Mouse (Mus musculus) midbrain, embryonic 14.5 days (tissue): ENCODE results near the gene Adgrd1. TPM values are rescaled to one million over a fixed set of nuclear protein-coding genes. Genes with fewer than 3 reads are reported as not detected.

Experiments used
- ATAC-seq: fragments of 200-750 bp; cut with Nextera tagmentation; 2 replicates; pipeline ENCODE4 v1.8.0; 2017; ENCODE audit warnings: moderate number of reproducible peaks, moderate library complexity; ENCODE audit not compliant: low FRiP score, low TSS enrichment
- DNase-seq: peaks from one replicate; pipeline ENCODE4 v3.0.0-alpha.2; 2015
- H3K27ac ChIP-seq: fragments of 300-500 bp; sonication (generic); replicated peaks from 2 replicates; pipeline ENCODE4 v1.5.1; 2014; ENCODE audit warnings: mild to moderate bottlenecking, low read depth, low read length, moderate library complexity
- H3K27me3 ChIP-seq: fragments of 300-500 bp; sonication (generic); 2 replicates; pipeline ENCODE4 v1.6.1; 2014; ENCODE audit warnings: low read length, control low read depth, mixed read lengths; ENCODE audit not compliant: control insufficient read depth, insufficient read depth
- H3K36me3 ChIP-seq: fragments of 300-500 bp; sonication (generic); 2 replicates; pipeline ENCODE4 v1.6.1; 2014; ENCODE audit warnings: low read length, control low read depth; ENCODE audit not compliant: control insufficient read depth, insufficient read depth
- H3K4me1 ChIP-seq: fragments of 300-500 bp; sonication (generic); 2 replicates; pipeline ENCODE4 v1.6.1; 2014; ENCODE audit warnings: mild to moderate bottlenecking, antibody characterized with exemption, low read length, control low read depth; ENCODE audit not compliant: control insufficient read depth, insufficient read depth
- H3K4me2 ChIP-seq: fragments of 300-500 bp; sonication (generic); 2 replicates; pipeline ENCODE4 v1.6.1; 2014; ENCODE audit warnings: mild to moderate bottlenecking, low read length, moderate library complexity
- H3K4me3 ChIP-seq: fragments of 300-500 bp; sonication (generic); replicated peaks from 2 replicates; pipeline ENCODE4 v1.5.1; 2014; ENCODE audit warnings: low read depth, low read length
- H3K9ac ChIP-seq: fragments of 300-500 bp; sonication (generic); replicated peaks from 2 replicates; pipeline ENCODE4 v1.6.1; 2014; ENCODE audit warnings: mild to moderate bottlenecking, low read length, moderate library complexity
- H3K9me3 ChIP-seq: fragments of 300-500 bp; sonication (generic); 2 replicates; pipeline ENCODE4 v1.6.1; 2016; ENCODE audit warnings: low read length, control low read depth, mixed read lengths; ENCODE audit not compliant: control insufficient read depth
- WGBS: fragments of 180-500 bp; shearing (Covaris S2); extraction: QIAGEN DNeasy Blood & Tissue Kit; methylation state at CpG from one replicate; pipeline ENCODE4 v1.1.7; 2014; 5-methylcytosine and 5-hydroxymethylcytosine counted together
- polyA plus RNA-seq: library from polyadenylated mRNA; unstranded; fragments of >200 nt; fragmentation: Nextera tagmentation; extraction: Ambion mirVana; gene quantifications from 2 replicates; pipeline ENCODE4 v1.2.1, GENCODE M21; 2014

The Adgrd1 gene
- polyA plus RNA-seq, 1 experiment from 2014 or later: 0.07 TPM

DNA sequence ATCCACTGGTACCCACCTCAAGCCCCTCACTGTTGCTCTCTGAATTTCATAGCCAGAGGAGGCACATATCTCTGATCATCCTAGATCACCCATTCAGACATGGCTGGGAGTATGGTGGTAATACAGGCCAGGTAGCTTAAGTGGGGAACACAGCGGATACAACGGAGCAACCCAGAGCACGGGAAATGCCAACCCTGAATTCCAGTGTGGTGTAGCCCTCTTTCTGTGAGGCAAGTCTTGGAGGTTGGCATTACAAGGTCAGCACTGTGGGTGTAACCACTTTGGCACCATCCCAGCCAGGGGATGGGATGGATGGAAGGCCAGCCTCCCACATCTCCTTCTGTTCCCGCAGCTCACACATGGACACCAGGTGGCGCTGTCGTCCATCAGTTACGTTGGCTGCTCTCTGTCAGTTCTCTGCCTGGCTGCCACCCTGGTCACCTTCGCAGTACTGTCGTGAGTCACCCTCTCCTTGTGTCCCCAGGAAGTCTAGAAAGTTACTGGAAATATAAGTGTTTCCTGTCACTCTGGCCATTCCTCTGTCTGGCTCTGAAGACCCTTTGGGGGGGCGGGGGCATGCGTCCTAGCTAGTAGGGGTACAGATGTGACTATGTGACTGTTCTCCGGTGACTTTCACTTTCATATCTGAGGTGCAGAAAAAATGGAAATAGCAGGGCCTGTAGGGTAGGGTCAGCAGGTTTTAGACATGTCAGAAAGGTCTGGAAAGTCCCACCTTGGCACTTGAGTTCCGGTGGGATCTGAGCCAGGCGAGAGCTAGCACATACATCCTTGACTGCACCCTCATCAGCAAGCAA lies 81.4 kb downstream of the Adgrd1 start:
- DNase-seq: peak; percentile 93
- Histone ChIP-seq H3K27ac (no peak overlapping the region), H3K4me1 (0 out of 2 replicates have a peak, but pooled peaks cover 4% of the 10 kb centered on the region), H3K36me3 (no peaks in the 10 kb centered on the region), H3K4me3 (no peak overlapping the region), H3K9me3 (no peaks in the 10 kb centered on the region), H3K4me2 (no peak overlapping the region), H3K9ac (no peak overlapping the region), H3K27me3 (no peaks in the 10 kb centered on the region)
- 51% methylated on average over 14 of the region's 14 CpGs for WGBS
- peak; percentile 50; the same call in 1 of the 2 replicates for ATAC-seq

DNA sequence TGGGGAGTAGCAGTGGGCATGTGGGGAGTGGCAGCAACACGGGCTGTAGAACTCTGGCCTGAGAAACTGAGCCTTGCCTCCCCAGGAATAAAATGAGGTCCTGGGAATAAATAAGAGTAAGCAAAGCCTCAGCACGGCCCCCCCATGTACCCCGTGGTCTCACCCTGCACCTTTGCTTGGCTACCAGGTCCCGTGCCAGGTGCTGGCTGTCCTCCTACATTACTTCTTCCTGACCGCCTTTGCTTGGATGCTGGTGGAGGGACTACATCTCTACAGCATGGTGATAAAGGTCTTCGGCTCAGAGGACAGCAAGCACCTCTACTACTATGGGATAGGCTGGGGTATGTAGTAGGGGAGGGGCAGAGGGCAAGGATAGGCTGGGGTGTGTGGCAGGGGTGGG lies 82.8 kb downstream of the Adgrd1 start:
- no peak overlapping the region for H3K4me3 ChIP-seq
- H3K9ac ChIP-seq: no peak overlapping the region
- DNase-seq: no peak
- 0 out of 2 replicates have a peak, but pooled peaks cover 4% of the 10 kb centered on the region for H3K4me1 ChIP-seq
- H3K9me3 ChIP-seq: no peaks in the 10 kb centered on the region
- no peak overlapping the region for H3K27ac ChIP-seq
- H3K27me3 ChIP-seq: no peaks in the 10 kb centered on the region
- no peaks in the 10 kb centered on the region for H3K36me3 ChIP-seq
- no peak for ATAC-seq
- 92% methylated on average over 6 of the region's 6 CpGs for WGBS
- no peak overlapping the region for H3K4me2 ChIP-seq

DNA sequence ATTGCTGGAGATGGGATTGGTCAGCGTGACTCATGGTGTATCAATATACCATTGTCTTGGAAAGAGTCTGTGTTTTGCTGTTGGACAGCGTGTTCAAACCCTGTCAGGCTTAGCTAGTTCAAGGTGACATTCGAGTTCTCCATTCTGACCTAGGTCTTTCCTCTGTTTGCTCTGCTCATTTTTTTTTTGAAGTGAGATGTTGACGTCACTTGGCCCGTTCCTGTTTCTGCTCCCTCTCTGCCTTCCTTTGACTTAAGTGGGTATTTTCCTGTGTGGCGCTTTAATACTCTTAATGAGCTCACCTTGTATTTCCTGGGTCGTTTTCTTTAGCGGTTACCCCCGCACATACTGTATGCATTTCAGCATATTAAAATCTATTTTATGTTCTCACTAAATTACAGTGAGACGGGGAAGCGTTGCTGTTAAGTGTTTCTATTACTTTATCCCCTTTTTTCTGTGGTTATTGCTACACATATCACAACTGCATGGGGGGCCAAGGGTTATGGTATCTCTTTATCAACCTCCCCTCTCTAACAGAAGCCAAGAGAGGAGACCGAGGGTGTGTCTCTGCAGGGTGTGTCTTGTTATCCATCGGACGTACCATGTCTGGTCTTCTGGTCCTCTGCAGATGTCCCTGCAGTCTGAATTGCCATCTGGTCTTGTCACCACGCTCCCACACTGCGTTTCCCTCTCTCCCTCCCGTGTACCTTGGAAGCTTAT lies 83.6 kb downstream of the Adgrd1 start:
- Histone ChIP-seq H3K9me3 (no peaks in the 10 kb centered on the region), H3K4me2 (no peak overlapping the region), H3K4me1 (0 out of 2 replicates have a peak, but pooled peaks cover 4% of the 10 kb centered on the region), H3K27ac (no peak overlapping the region), H3K27me3 (no peaks in the 10 kb centered on the region), H3K9ac (no peak overlapping the region), H3K4me3 (no peak overlapping the region), H3K36me3 (no peaks in the 10 kb centered on the region)
- 88% methylated on average over 17 of the region's 17 CpGs for WGBS
- ATAC-seq: no peak
- DNase-seq: no peak

DNA sequence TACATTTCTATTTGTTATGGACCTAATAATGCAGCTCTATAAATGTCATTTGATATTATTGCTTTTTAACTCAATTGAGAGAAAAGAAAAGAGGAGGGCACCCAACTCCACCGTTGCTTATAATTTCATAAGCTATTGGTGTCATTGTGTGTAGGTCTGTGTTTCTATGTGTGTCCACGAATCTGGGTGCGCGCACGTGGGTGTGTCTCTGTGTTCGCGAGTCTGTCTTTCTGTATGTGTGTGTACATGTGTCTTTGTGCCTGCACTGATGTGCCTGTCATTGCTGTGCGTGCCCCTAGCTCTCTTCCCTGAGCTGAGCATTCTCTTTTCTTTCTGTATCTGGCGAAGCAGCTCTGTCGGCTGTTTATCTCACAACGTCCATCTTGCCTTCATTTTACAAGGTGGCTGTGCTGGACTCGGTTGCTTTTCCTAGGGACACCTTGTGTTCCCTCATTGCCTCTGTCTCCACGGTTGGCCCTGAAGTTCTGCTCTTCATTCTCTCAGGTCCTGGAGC lies 84.2 kb downstream of the Adgrd1 start:
- H3K4me3 ChIP-seq: no peak overlapping the region

DNA sequence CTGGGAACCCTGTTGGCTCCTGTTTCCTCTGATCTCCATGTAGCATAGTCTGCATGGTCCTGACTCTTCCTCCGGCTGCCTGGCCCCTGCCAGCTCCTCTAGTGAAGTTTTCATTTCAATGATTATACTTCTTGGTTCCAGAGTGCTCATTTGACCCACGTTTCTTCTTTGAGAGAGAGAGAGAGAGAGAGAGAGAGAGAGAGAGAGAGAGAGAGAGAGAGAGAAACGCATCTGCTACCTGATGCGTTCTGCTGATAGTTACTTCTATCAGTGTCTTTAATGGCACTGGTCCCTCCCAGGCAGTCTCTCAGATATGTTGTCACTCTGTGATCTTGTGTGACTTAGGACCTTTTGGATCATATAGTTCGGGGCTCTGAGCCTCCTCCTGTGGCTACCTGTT lies 84.9 kb downstream of the Adgrd1 start:
- Histone ChIP-seq H3K27me3 (no peaks in the 10 kb centered on the region), H3K27ac (no peak overlapping the region), H3K36me3 (no peaks in the 10 kb centered on the region), H3K4me3 (no peak overlapping the region), H3K4me1 (0 out of 2 replicates have a peak, but pooled peaks cover 4% of the 10 kb centered on the region), H3K9ac (no peak overlapping the region), H3K4me2 (no peak overlapping the region), H3K9me3 (no peaks in the 10 kb centered on the region)
- DNase-seq: no peak
- 78% methylated on average over 5 of the region's 5 CpGs for WGBS
- ATAC-seq: no peak

More for the DNA sequence above, 84.2 kb downstream of the Adgrd1 start:
- Histone ChIP-seq H3K27me3 (no peaks in the 10 kb centered on the region), H3K27ac (no peak overlapping the region), H3K36me3 (no peaks in the 10 kb centered on the region), H3K9me3 (no peaks in the 10 kb centered on the region), H3K4me1 (0 out of 2 replicates have a peak, but pooled peaks cover 4% of the 10 kb centered on the region), H3K9ac (no peak overlapping the region), H3K4me2 (no peak overlapping the region)
- no peak for ATAC-seq
- WGBS: 85% methylated on average over 13 of the region's 13 CpGs
- DNase-seq: no peak

DNA sequence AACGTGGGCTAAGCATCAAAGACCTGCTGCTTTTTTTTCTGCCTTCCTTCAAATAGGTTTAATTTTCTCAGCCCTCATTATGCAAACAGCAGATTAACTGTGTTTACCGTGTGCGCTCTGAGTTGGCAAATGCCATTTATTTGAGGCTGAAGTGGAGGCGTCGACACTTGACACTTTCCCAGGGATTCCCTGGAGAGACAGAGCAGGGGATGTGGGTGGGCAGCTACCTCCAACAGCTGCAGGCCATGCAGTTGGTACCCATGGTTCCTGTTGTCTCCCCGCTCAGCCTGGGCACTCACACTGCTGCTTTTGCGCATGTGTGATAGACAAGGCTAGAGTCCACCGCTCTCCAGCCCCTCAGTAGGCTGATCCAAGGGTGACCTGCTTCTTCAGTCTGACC lies 86.0 kb downstream of the Adgrd1 start:
- Histone ChIP-seq H3K27me3 (no peaks in the 10 kb centered on the region), H3K4me3 (no peak overlapping the region), H3K9ac (no peak overlapping the region), H3K4me1 (0 out of 2 replicates have a peak, but pooled peaks cover 4% of the 10 kb centered on the region), H3K27ac (no peak overlapping the region), H3K4me2 (no peak overlapping the region), H3K36me3 (no peaks in the 10 kb centered on the region), H3K9me3 (no peaks in the 10 kb centered on the region)
- no peak for ATAC-seq
- whole genome bisulfite sequencing: 42% methylated on average over 8 of the region's 8 CpGs
- DNase-seq: no peak

DNA sequence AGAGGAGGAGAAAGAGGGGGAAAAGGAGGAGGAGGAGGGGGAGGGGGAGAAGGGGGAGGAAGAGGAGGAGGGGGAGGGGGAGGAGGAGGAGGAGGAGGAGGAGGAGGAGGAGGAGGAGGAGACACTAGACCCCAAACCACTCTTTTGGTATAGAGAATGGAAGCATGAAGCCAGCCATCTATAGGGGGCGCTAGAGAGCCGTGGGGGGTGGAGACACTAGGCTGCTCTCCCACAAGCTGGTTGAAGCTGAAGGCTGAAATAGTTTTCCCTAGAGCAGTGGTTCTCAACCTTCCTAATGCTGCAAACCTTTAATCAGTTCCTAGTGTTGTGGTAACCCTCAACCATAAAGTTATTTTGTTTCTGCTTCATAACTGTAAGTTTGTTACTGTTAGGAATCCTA lies 89.7 kb downstream of the Adgrd1 start:
- WGBS: 8% methylated on average over 2 of the region's 2 CpGs
- no peak for DNase-seq

DNA sequence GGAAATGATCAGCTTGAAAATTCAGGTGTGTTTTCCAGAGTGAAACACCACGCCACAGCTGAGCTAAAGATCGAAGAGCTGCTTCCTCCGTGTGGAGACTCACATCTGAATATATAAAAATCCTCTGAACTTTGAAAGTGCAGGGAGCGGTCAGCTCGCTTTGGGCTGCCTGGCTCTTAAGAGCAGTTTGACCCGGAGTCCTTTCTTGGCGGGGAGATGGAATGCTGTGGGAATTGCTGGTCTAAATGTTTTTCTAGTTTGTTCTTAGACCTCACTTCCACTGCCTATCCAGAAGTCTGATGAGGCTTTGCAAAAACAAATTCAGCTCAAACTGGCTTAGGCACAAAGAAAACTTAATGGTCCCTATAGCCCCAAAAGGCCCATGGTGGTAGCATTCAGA lies 90.4 kb downstream of the Adgrd1 start:
- 90% methylated on average over 7 of the region's 7 CpGs for WGBS
- no peak overlapping the region for H3K4me3 ChIP-seq
- H3K9me3 ChIP-seq: no peaks in the 10 kb centered on the region
- H3K27ac ChIP-seq: no peak overlapping the region
- DNase-seq (no peak), ATAC-seq (no peak)
- H3K9ac ChIP-seq: no peak overlapping the region
- H3K27me3 ChIP-seq: no peaks in the 10 kb centered on the region
- no peak overlapping the region for H3K4me2 ChIP-seq
- H3K36me3 ChIP-seq: no peaks in the 10 kb centered on the region
- H3K4me1 ChIP-seq: 0 out of 2 replicates have a peak, but pooled peaks cover 4% of the 10 kb centered on the region

More for the DNA sequence above, 89.7 kb downstream of the Adgrd1 start:
- no peak overlapping the region for H3K4me2 ChIP-seq
- no peaks in the 10 kb centered on the region for H3K36me3 ChIP-seq
- no peaks in the 10 kb centered on the region for H3K9me3 ChIP-seq
- no peaks in the 10 kb centered on the region for H3K27me3 ChIP-seq
- no peak for ATAC-seq
- no peak overlapping the region for H3K27ac ChIP-seq
- no peak overlapping the region for H3K4me3 ChIP-seq
- H3K4me1 ChIP-seq: 0 out of 2 replicates have a peak, but pooled peaks cover 4% of the 10 kb centered on the region
- H3K9ac ChIP-seq: no peak overlapping the region
